Comparison of ENCODE assay signal across 8 mouse cellular contexts in the genomic region with DNA sequence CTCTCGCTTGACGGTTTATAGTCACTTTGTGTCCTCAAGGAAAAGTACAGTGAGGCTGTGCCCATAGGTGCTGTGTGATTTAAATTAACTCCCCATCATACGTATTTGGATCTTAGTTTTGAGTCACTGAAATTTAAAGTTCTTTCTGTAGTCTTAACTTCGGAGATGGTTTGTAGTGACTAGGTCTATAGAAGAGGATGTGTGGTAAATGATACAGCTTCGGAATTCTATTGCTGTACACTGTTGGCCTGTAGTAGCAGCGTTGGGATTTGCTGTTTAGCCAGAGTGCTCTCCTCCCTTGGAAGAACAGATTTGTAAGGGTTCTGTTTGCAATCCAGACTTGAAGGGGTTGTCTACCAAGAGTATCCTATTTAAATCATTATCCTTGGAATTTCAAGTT. TPM values are rescaled to one million over a fixed set of nuclear protein-coding genes. Genes with fewer than 3 reads are reported as not detected.
DNase-seq lines count a peak whose midpoint lies in the region; ATAC-seq and TF ChIP-seq lines count a peak whose summit lies in the region.

No protein-coding gene starts in this region.

- no peak for ATAC-seq in limb, embryonic 15.5 days (ENCODE audit: insufficient number of reproducible peaks, low FRiP score, low TSS enrichment, low read depth)
- ATAC-seq in stomach, embryonic 14.5 days (ENCODE audit: insufficient number of reproducible peaks, insufficient read depth, low FRiP score, low read depth): no peak

- H3K9me3 ChIP-seq in limb, embryonic 15.5 days: no peaks in the 10 kb centered on the region
- no peaks in the 10 kb centered on the region for H3K9me3 ChIP-seq in stomach, embryonic 14.5 days (ENCODE audit: control insufficient read depth, low read depth, low read length)

- peak; percentile 10 for DNase-seq in cerebellum, adult 9-10 months
- DNase-seq in cerebellum, postnatal 25 days: no peak
- DNase-seq in spleen, adult 2 months (ENCODE audit: low read depth in 1 of 2, low spot score in 2 of 2): no peak
- no peak for DNase-seq in spleen, postnatal 14 days (ENCODE audit: low spot score in 2 of 2)
- DNase-seq in layer of hippocampus, postnatal 10 days (ENCODE audit: low spot score in 2 of 2): no peak
- no peak for DNase-seq in ovary, postnatal 36 days (ENCODE audit: low spot score)

- peaks cover 3% of the 10 kb centered on the region; the same call in 1 of the 2 replicates for H3K4me1 ChIP-seq in spleen, adult 2 months (ENCODE audit: control insufficient read depth, insufficient read depth, insufficient read length)
- peaks cover 8% of the 10 kb centered on the region for H3K4me1 ChIP-seq in limb, embryonic 15.5 days
- H3K4me1 ChIP-seq in stomach, embryonic 14.5 days (ENCODE audit: control insufficient read depth, insufficient read depth, low read length): no peaks in the 10 kb centered on the region

- H3K4me3 ChIP-seq in spleen, adult 2 months (ENCODE audit: extremely low read depth, insufficient read depth, insufficient read length): peak overlapping the region; percentile 65
- H3K4me3 ChIP-seq in limb, embryonic 15.5 days: peak overlapping the region; percentile 74
- H3K4me3 ChIP-seq in stomach, embryonic 14.5 days (ENCODE audit: low read depth, low read length): peak overlapping the region; percentile 64

- TF ChIP-seq CTCF in spleen, adult 2 months (IDR thresholded peaks at IDR 0.05; ENCODE audit: extremely low read depth, insufficient read depth, insufficient read length, insufficient replicate concordance): no peak

- H3K36me3 ChIP-seq in spleen, adult 2 months (ENCODE audit: control insufficient read depth, insufficient read depth, low read length): no peaks in the 10 kb centered on the region; the same call in 1 of the 2 replicates
- peaks cover 14% of the 10 kb centered on the region for H3K36me3 ChIP-seq in limb, embryonic 15.5 days
- peaks cover 15% of the 10 kb centered on the region; the same call in 1 of the 2 replicates for H3K36me3 ChIP-seq in stomach, embryonic 14.5 days (ENCODE audit: control insufficient read depth, insufficient read depth, low read length)

- 32% methylated on average over 6 of the region's 6 CpGs for WGBS in spleen, adult 2 months
- 5% methylated on average over 6 of the region's 6 CpGs for WGBS in limb, embryonic 15.5 days
- 3% methylated on average over 6 of the region's 6 CpGs for WGBS in stomach, embryonic 14.5 days

- peak overlapping the region; percentile 94 for H3K9ac ChIP-seq in limb, embryonic 15.5 days
- peak overlapping the region; percentile 96 for H3K9ac ChIP-seq in stomach, embryonic 14.5 days (replicated peaks; ENCODE audit: low read depth, low read length)

- TF ChIP-seq POLR2A in spleen, adult 2 months (IDR thresholded peaks at IDR 0.05; ENCODE audit: low read depth, low read length): no peak

- H3K27ac ChIP-seq in spleen, adult 2 months (ENCODE audit: insufficient read depth, low read length): no peak overlapping the region
- peak overlapping the region; percentile 99 for H3K27ac ChIP-seq in limb, embryonic 15.5 days
- peak overlapping the region; percentile 98 for H3K27ac ChIP-seq in stomach, embryonic 14.5 days (ENCODE audit: low read length)

- peak overlapping the region; percentile 51 for H3K4me2 ChIP-seq in limb, embryonic 15.5 days
- H3K4me2 ChIP-seq in stomach, embryonic 14.5 days (replicated peaks; ENCODE audit: low read depth, low read length): peak overlapping the region; percentile 56

- H3K27me3 ChIP-seq in spleen, adult 2 months (ENCODE audit: control insufficient read depth, insufficient read depth, low read length): no peaks in the 10 kb centered on the region
- H3K27me3 ChIP-seq in limb, embryonic 15.5 days: no peaks in the 10 kb centered on the region
- no peaks in the 10 kb centered on the region for H3K27me3 ChIP-seq in stomach, embryonic 14.5 days (ENCODE audit: control insufficient read depth, insufficient read depth, low read length)

RNA-seq across cellular contexts. Expression of a gene that starts 1.0 kb away (rescaled TPM):
- 8.1 and 18.4 TPM in 2 replicates for polyA plus RNA-seq in spleen, adult 2 months (2012; rRNA removed)
- polyA plus RNA-seq in limb, embryonic 15.5 days (2015; fragmentation: Nextera tagmentation; extraction: Ambion mirVana): 34.8 and 40.0 TPM in 2 replicates
- polyA plus RNA-seq in stomach, embryonic 14.5 days (2014; fragmentation: Nextera tagmentation; extraction: Ambion mirVana): 56.4 and 58.9 TPM in 2 replicates
- 10 to 100 TPM; 17.7 to 20.9 TPM for total RNA-seq in layer of hippocampus, postnatal 10 days (2021)

RNA-seq across cellular contexts. Expression of a gene that starts 28.2 kb away (rescaled TPM):
- 1.1 and 1.2 TPM in 2 replicates for polyA plus RNA-seq in spleen, adult 2 months (2012; rRNA removed)
- not detected in 2 replicates for polyA plus RNA-seq in limb, embryonic 15.5 days (2015; fragmentation: Nextera tagmentation; extraction: Ambion mirVana)
- not detected in 2 replicates for polyA plus RNA-seq in stomach, embryonic 14.5 days (2014; fragmentation: Nextera tagmentation; extraction: Ambion mirVana)
- total RNA-seq in layer of hippocampus, postnatal 10 days (2021): not detected

RNA-seq across cellular contexts. Expression of a gene that starts 40.9 kb away (rescaled TPM):
- polyA plus RNA-seq in spleen, adult 2 months (2012; rRNA removed): 1.1 and 2.5 TPM in 2 replicates
- 1.3 TPM in 2 replicates for polyA plus RNA-seq in limb, embryonic 15.5 days (2015; fragmentation: Nextera tagmentation; extraction: Ambion mirVana)
- 0.83 and 1.2 TPM in 2 replicates for polyA plus RNA-seq in stomach, embryonic 14.5 days (2014; fragmentation: Nextera tagmentation; extraction: Ambion mirVana)
- total RNA-seq in layer of hippocampus, postnatal 10 days (2021): 1 to 10 TPM; 1.1 to 1.3 TPM
